Mouse (Mus musculus): ENCODE results near the gene Akap9. TPM values are rescaled to one million over a fixed set of nuclear protein-coding genes. Genes with fewer than 3 reads are reported as not detected.

Akap9 gene
- polyA plus RNA-seq (2014; fragmentation: Illumina TruSeq; extraction: RNeasy Lipid Tissue Mini Kit (QIAGEN cat#74804); ENCODE audit: insufficient read depth, low read depth, low replicate concordance), result 8.1 TPM

GRCm38 (mm10) chr5:3927801-3928689, at the start of gene Akap9:
Akap9 (plus strand) TSS chr5:3928054.

GRCm38 (mm10) chr5:3893459-3894293, 34.2 kb upstream of the Akap9 start, which contains the start of gene Mterf1a:
Mterf1a (minus strand) TSS chr5:3893933.

GRCm38 (mm10) chr5:4104341-4105040, 176.6 kb downstream of the Akap9 start, which contains the start of gene Cyp51:
Cyp51 (minus strand) TSS chr5:4104746.

Other genes starting within 250 kb of the Akap9 start
- gene Ankib1, start 125.1 kb upstream of the Akap9 start, polyA plus RNA-seq (2014; fragmentation: Illumina TruSeq; extraction: RNeasy Lipid Tissue Mini Kit (QIAGEN cat#74804); ENCODE audit: insufficient read depth, low read depth, low replicate concordance), result 7.2 TPM
- 13.6 TPM for gene Krit1, start 124.9 kb upstream of the Akap9 start, polyA plus RNA-seq (2014; fragmentation: Illumina TruSeq; extraction: RNeasy Lipid Tissue Mini Kit (QIAGEN cat#74804); ENCODE audit: insufficient read depth, low read depth, low replicate concordance)
- gene Lrrd1, start 82.9 kb upstream of the Akap9 start, polyA plus RNA-seq (2014; fragmentation: Illumina TruSeq; extraction: RNeasy Lipid Tissue Mini Kit (QIAGEN cat#74804); ENCODE audit: insufficient read depth, low read depth, low replicate concordance), result 0.08 TPM
- 4.6 TPM for gene Mterf1a, start 34.1 kb upstream of the Akap9 start, polyA plus RNA-seq (2014; fragmentation: Illumina TruSeq; extraction: RNeasy Lipid Tissue Mini Kit (QIAGEN cat#74804); ENCODE audit: insufficient read depth, low read depth, low replicate concordance)
- 20.1 TPM for gene Cyp51, start 176.7 kb downstream of the Akap9 start, polyA plus RNA-seq (2014; fragmentation: Illumina TruSeq; extraction: RNeasy Lipid Tissue Mini Kit (QIAGEN cat#74804); ENCODE audit: insufficient read depth, low read depth, low replicate concordance)

Measured in lung, adult 10 weeks (tissue).